Mouse (Mus musculus): ENCODE measurements at regions not wholly inside any gene's neighbourhood (a gene's known extent, or its start where the extent isn't known, plus 50 kb on each side); places are given as distances from the start of the nearest gene placed in this dataset.

DNA sequence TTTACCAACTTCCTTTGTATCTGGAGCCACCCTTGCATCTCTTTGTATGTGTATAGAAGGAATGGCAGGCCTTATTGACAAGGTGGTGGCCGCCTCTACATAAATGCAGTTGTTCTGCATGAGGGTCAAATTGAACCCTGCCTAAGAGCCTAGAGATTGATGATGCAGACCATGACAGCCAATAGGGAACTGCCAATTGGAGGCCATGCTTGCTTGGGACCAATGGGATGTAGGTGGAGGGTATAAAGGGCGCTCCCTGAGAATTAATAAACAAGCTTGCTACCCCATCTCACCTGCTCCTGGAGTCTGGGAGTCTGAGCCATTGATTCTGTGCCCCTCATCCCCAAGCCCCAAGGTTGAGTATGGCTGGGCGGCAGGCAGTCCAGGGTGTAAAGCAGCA lies 294.7 kb downstream of the Rps24 start:
- H3K27ac ChIP-seq (ENCODE audit: insufficient read depth, low read depth, low read length, poor library complexity, severe bottlenecking): no peak overlapping the region
- in situ Hi-C loops (cut with MboI; ENCODE audit: low sequenced_read_pairs in 2 of 2, unreplicated experiment in 2 of 2): no loop called here
- no peaks in the 10 kb centered on the region for H3K9me3 ChIP-seq (ENCODE audit: control insufficient read depth, insufficient read depth, low read depth, low read length)
- no peak overlapping the region for H3K4me3 ChIP-seq (ENCODE audit: insufficient read depth in 1 of 2, low read depth in 1 of 2, low read length in 2 of 2, poor library complexity in 1 of 2, severe bottlenecking in 1 of 2)
- no peaks in the 10 kb centered on the region for H3K36me3 ChIP-seq (ENCODE audit: control insufficient read depth, insufficient read depth, low read length, poor library complexity, severe bottlenecking)
- H3K9ac ChIP-seq (ENCODE audit: insufficient read depth, low read depth, low read length, poor library complexity, severe bottlenecking): no peak overlapping the region
- no peak for DNase-seq (ENCODE audit: low read depth, low spot score)
- no peak for TF ChIP-seq ZC3H11A (IDR thresholded peaks at IDR 0.05; ENCODE audit: borderline replicate concordance, low read depth, low read length)
- no peak for TF ChIP-seq ZNF384 (IDR thresholded peaks at IDR 0.05; ENCODE audit: low read depth, low read length)
- TF ChIP-seq CHD2 (IDR thresholded peaks at IDR 0.05; ENCODE audit: low read depth, low read length): peak; percentile 87
- H3K4me1 ChIP-seq (ENCODE audit: control insufficient read depth in 2 of 2, insufficient read depth in 2 of 2, low read length in 2 of 2, poor library complexity in 1 of 2): peaks cover 0 to 5% of the 10 kb centered on the region in 2 experiments; a peak in 1 of 4 replicates

DNA sequence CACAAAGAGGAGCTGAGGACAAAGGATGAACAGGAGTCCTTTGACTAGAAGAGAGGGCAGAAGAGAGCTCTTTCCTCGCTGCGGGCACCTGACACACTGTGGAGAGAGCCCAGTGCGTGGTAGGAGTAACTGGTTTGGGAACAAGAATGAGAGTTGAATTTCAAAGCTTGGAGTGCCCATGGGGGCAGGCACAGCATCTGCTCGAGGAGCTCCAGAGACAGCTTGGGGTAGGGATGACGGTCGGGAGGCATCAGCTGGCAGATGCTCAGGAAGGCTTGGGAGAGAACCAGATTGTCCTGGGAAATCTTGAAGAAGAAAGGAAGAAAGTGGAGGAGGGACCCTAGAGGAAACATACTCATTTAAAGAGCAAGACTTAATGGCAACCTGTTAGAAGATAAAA lies 297.0 kb downstream of the Rps24 start:
- in situ Hi-C loops (cut with MboI; ENCODE audit: low sequenced_read_pairs in 2 of 2, unreplicated experiment in 2 of 2): no loop called here
- H3K4me1 ChIP-seq (ENCODE audit: control insufficient read depth in 2 of 2, insufficient read depth in 2 of 2, low read length in 2 of 2, poor library complexity in 1 of 2): peaks cover 0 to 2% of the 10 kb centered on the region in 2 experiments; a peak in 1 of 4 replicates
- no peak overlapping the region for H3K9ac ChIP-seq (ENCODE audit: insufficient read depth, low read depth, low read length, poor library complexity, severe bottlenecking)
- TF ChIP-seq HCFC1 (IDR thresholded peaks at IDR 0.05; ENCODE audit: borderline replicate concordance, insufficient read depth, low read length) (no peak), MAFK (IDR thresholded peaks at IDR 0.05; ENCODE audit: insufficient read depth, low read depth, low read length) (no peak), ZC3H11A (IDR thresholded peaks at IDR 0.05; ENCODE audit: borderline replicate concordance, low read depth, low read length) (no peak), CHD2 (IDR thresholded peaks at IDR 0.05; ENCODE audit: low read depth, low read length) (no peak), ZNF384 (IDR thresholded peaks at IDR 0.05; ENCODE audit: low read depth, low read length) (no peak)
- no peak overlapping the region for H3K4me3 ChIP-seq (ENCODE audit: insufficient read depth in 1 of 2, low read depth in 1 of 2, low read length in 2 of 2, poor library complexity in 1 of 2, severe bottlenecking in 1 of 2)
- H3K9me3 ChIP-seq (ENCODE audit: control insufficient read depth, insufficient read depth, low read depth, low read length): no peaks in the 10 kb centered on the region
- no peak overlapping the region for H3K27ac ChIP-seq (ENCODE audit: insufficient read depth, low read depth, low read length, poor library complexity, severe bottlenecking)
- no peak for DNase-seq (ENCODE audit: low read depth, low spot score)
- no peaks in the 10 kb centered on the region for H3K36me3 ChIP-seq (ENCODE audit: control insufficient read depth, insufficient read depth, low read length, poor library complexity, severe bottlenecking)

DNA sequence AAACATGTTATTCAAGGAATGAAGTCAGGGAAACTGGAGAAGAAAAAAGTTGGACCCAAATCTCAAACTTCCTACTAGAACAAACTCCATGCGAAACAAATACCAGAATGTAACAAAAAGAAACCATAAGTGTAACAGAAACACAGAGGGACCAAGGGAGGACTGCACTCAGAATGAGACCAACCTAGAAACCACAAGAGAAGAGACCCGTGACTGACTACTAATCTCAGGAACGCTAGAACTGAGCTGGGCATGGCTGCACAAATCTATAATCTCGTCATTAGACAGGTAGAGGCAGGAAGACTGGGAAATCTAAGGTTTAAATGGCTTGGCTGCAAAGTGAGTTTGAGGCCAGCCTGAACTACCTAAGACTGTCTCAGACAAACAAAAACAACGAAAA lies 298.5 kb downstream of the Rps24 start:
- no peak for DNase-seq (ENCODE audit: low read depth, low spot score)
- no peaks in the 10 kb centered on the region for H3K9me3 ChIP-seq (ENCODE audit: control insufficient read depth, insufficient read depth, low read depth, low read length)
- no peaks in the 10 kb centered on the region for H3K36me3 ChIP-seq (ENCODE audit: control insufficient read depth, insufficient read depth, low read length, poor library complexity, severe bottlenecking)
- H3K4me3 ChIP-seq (ENCODE audit: insufficient read depth in 1 of 2, low read depth in 1 of 2, low read length in 2 of 2, poor library complexity in 1 of 2, severe bottlenecking in 1 of 2): no peak overlapping the region
- in situ Hi-C loops (cut with MboI; ENCODE audit: low sequenced_read_pairs in 2 of 2, unreplicated experiment in 2 of 2): no loop called here
- H3K27ac ChIP-seq (ENCODE audit: insufficient read depth, low read depth, low read length, poor library complexity, severe bottlenecking): no peak overlapping the region
- H3K9ac ChIP-seq (ENCODE audit: insufficient read depth, low read depth, low read length, poor library complexity, severe bottlenecking): no peak overlapping the region
- TF ChIP-seq ZNF384 (IDR thresholded peaks at IDR 0.05; ENCODE audit: low read depth, low read length) (no peak), ZC3H11A (IDR thresholded peaks at IDR 0.05; ENCODE audit: borderline replicate concordance, low read depth, low read length) (no peak), MAFK (IDR thresholded peaks at IDR 0.05; ENCODE audit: insufficient read depth, low read depth, low read length) (no peak), CHD2 (IDR thresholded peaks at IDR 0.05; ENCODE audit: low read depth, low read length) (no peak), HCFC1 (IDR thresholded peaks at IDR 0.05; ENCODE audit: borderline replicate concordance, insufficient read depth, low read length) (no peak)
- no peaks in the 10 kb centered on the region for H3K4me1 ChIP-seq (ENCODE audit: control insufficient read depth in 2 of 2, insufficient read depth in 2 of 2, low read length in 2 of 2, poor library complexity in 1 of 2)

DNA sequence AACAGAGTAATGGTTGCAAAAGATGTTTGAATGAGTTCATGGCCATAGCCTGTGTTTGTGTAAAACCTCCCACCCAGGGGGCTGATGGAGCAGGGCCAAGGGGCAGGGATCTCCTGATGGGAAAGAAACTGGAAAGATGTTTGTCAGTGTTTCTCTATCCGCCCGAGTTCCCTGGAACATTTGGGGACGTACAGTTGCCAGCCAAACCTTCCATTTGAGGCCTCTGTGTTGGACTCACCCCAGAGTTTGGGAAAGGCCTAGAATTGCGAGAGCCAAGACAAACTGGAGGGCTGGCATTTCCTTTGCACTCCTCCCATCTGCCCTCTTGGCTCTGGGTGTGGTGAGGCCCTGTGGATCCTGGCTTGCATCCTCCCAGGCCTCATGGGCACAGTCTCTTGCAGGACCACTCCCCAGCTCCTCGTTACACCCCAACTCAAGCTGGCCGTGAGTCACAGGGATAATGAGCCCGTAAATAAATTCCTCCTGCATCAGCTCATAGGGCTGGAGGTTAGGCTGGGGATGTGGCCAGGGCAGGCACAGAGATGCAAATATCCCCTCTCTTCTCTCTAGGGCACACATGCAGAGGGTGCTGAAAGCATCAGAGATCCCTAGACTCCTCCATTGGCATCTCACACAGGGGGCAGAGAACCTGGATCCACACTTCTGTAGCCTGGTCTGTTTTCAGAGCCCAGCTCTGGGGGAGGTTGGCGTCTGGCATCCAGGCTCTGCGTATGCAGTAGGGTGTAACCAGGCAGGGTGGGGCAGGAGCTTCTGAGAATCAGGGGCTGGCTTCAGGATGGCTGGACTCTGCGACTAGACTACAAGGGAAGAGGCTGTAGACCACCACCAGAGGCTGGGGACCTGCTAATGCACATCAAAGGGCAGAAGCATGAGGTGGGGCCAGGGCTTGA lies 306.7 kb downstream of the Rps24 start:
- TF ChIP-seq MAFK (IDR thresholded peaks at IDR 0.05; ENCODE audit: insufficient read depth, low read depth, low read length) (no peak), ZC3H11A (IDR thresholded peaks at IDR 0.05; ENCODE audit: borderline replicate concordance, low read depth, low read length) (no peak), ZNF384 (IDR thresholded peaks at IDR 0.05; ENCODE audit: low read depth, low read length) (no peak), CHD2 (IDR thresholded peaks at IDR 0.05; ENCODE audit: low read depth, low read length) (no peak), HCFC1 (IDR thresholded peaks at IDR 0.05; ENCODE audit: borderline replicate concordance, insufficient read depth, low read length) (no peak)
- H3K4me3 ChIP-seq (ENCODE audit: insufficient read depth in 1 of 2, low read depth in 1 of 2, low read length in 2 of 2, poor library complexity in 1 of 2, severe bottlenecking in 1 of 2): no peak overlapping the region
- H3K9me3 ChIP-seq (ENCODE audit: control insufficient read depth, insufficient read depth, low read depth, low read length): no peaks in the 10 kb centered on the region

More for the DNA sequence above, 306.7 kb downstream of the Rps24 start:
- H3K9ac ChIP-seq (ENCODE audit: insufficient read depth, low read depth, low read length, poor library complexity, severe bottlenecking): no peak overlapping the region
- in situ Hi-C loops (cut with MboI; ENCODE audit: low sequenced_read_pairs in 2 of 2, unreplicated experiment in 2 of 2): no loop called here
- H3K36me3 ChIP-seq (ENCODE audit: control insufficient read depth, insufficient read depth, low read length, poor library complexity, severe bottlenecking): no peaks in the 10 kb centered on the region
- no peak for DNase-seq (ENCODE audit: low read depth, low spot score)
- H3K27ac ChIP-seq (ENCODE audit: insufficient read depth, low read depth, low read length, poor library complexity, severe bottlenecking): no peak overlapping the region
- H3K4me1 ChIP-seq (ENCODE audit: control insufficient read depth in 2 of 2, insufficient read depth in 2 of 2, low read length in 2 of 2, poor library complexity in 1 of 2): 0 out of 4 replicates have a peak, but pooled peaks cover 0 to 2% of the 10 kb centered on the region in 2 experiments
